Mouse (Mus musculus) left cerebral cortex, adult 6 months (tissue): ENCODE data around the gene Agpat3. TPM values are rescaled to one million over a fixed set of nuclear protein-coding genes. Genes with fewer than 3 reads are reported as not detected.

Source experiments
- long read RNA-seq, 2 experiments: library from polyadenylated mRNA; unstranded; transcript quantifications; one replicate each; pipeline ENCODE4 v2.0.0; 2019 to 2020
- polyA plus RNA-seq: library from polyadenylated mRNA; unstranded; fragments of <200 nt; fragmentation: Nextera tagmentation; gene quantifications from 2 replicates; pipeline ENCODE4 v1.2.3, GENCODE M21; 2021

Agpat3 gene
- polyA plus RNA-seq, result 26.7 and 68.7 TPM in 2 replicates
- long read RNA-seq, experiment 1, full-length matches to known transcripts, result 28 of 183 reads
- long read RNA-seq, experiment 1, partial matches to known transcripts, result 12 of 183 reads
- long read RNA-seq, experiment 1, other reads (novel, unspliced or antisense), result 143 of 183 reads
- long read RNA-seq, experiment 2, full-length matches to known transcripts, result 6 of 73 reads
- long read RNA-seq, experiment 2, partial matches to known transcripts, result 16 of 73 reads
- long read RNA-seq, experiment 2, other reads (novel, unspliced or antisense), result 51 of 73 reads

DNA sequence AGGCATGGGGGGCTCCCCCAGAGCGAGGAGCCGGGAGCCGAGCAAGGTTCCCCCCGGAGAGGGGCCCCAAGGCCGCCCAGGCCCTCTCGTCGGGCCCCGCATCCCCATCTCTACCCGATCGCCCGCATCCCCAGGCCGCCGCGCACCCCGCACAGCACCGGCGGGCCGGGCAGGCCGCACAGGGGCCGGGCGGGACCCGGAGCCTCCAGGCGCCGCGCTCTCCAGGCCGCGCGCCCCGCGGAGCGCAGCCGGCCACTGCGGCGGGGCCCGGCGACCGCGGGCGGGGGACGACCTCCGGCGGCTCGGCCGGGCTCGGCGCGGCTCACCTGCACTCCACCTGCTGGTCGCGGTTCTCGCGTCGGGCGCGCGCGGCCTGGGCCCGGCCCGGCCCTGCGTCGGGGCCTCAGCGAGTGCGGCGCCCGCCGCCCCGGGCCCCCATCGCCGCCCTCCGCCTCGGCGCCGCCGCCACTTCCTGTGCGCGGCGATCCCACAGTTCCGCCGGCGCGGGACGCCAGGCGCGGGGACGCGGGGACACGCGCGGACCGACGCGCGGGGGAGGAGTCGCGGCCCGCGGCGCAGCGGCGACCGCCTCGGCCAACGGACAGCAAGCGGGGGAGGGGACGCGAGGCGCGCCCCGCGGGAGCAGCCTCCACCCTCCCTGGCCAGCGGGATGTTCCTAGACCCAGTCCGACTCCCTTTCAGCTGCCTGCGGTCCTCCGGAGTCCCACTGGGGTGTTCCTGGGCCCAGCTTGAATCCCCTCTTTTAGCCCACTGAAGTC, at the start of gene Agpat3:
Gene Agpat3 (minus strand): TSS at position 603 of the 779 bp plus-strand sequence.

DNA sequence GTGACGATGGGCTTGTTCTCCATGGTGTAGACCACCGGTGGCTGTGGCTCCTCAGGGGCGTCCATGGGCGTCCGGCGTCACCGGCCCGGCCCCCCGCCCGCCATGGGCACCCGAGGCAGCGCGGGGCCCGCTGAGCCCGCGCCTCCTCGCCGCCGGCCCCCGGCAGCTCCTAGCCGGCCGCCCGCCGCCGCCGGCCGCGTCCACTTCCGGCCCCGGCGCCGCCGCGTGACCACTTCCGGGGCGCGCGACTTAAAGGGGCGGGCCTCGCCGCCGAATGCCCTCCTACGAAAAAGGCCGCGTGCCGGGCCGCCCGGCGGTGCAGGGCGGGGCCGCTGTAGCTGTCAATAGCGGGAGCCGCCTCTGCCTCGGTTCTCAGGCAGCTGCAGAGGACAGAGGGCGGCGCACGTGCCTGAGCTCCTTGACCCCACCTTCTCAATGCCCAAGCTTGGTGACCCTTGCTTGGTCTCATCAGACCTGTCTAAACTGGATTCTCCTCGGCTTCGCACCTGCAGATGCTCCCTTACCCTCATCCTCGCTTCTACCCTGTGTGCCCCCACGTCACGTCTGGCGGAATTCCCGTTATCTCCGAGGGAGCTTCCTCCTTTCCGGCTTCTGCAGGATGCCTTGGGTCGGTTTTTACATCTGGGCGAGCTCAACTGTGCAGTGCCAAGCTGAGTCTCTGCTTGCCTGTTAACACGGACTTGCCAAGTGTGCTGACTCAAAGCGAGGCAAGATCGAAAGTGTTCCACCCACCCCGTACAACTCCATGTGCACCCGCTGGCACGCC, 107.7 kb downstream of the Agpat3 start, which contains the start of gene Trappc10:
Gene Trappc10 (minus strand): TSS at position 204 of the 787 bp plus-strand sequence.

Other genes with a start within 250 kb of the Agpat3 start
- 47.2 and 128 TPM in 2 replicates for gene D10Jhu81e, start 182.7 kb downstream of the Agpat3 start, polyA plus RNA-seq
- 7.6 and 11.7 TPM in 2 replicates for gene Pwp2, start 167.3 kb downstream of the Agpat3 start, polyA plus RNA-seq
- 5.2 and 8.0 TPM in 2 replicates for gene Trappc10, start 107.8 kb downstream of the Agpat3 start, polyA plus RNA-seq
- gene Rrp1, start 60.6 kb upstream of the Agpat3 start, polyA plus RNA-seq, result 300 and 334 TPM in 2 replicates
- gene Cstb, start 73.2 kb upstream of the Agpat3 start, polyA plus RNA-seq, result 131 and 134 TPM in 2 replicates
- 40.1 and 44.0 TPM in 2 replicates for gene Pdxk, start 112.5 kb upstream of the Agpat3 start, polyA plus RNA-seq
- gene Olfr1358, start 164.9 kb upstream of the Agpat3 start, polyA plus RNA-seq, result not detected in 2 replicates
- gene Ilvbl, start 221.9 kb upstream of the Agpat3 start, polyA plus RNA-seq, result 27.2 and 37.1 TPM in 2 replicates
- gene Syde1, start 239.5 kb upstream of the Agpat3 start, polyA plus RNA-seq, result 1.9 and 3.3 TPM in 2 replicates